ENCODE assay signal across 14 mouse cellular contexts in genomic region chr4:124134341-124135164, GRCm38 (mm10).
DNase-seq lines count a peak whose midpoint lies in the region; ATAC-seq and TF ChIP-seq lines count a peak whose summit lies in the region.
"Had no signal": no experiment of that assay in that cellular context is flagged by ENCODE, and none has a peak within 500 bp of the region (broad histone marks: within the 10 kb centered on the region; RNA-seq: fewer than 3 reads in every experiment).

No protein-coding gene starts in this region.

- no peaks in the 10 kb centered on the region for H3K27me3 ChIP-seq in intestine, embryonic 14.5 days (replicated peaks; ENCODE audit: control insufficient read depth, insufficient read depth, low read length)
- no peaks in the 10 kb centered on the region for H3K27me3 ChIP-seq in intestine, postnatal 0 days (replicated peaks; ENCODE audit: control insufficient read depth, insufficient read depth, low read length)
- peaks cover 6% of the 10 kb centered on the region for H3K27me3 ChIP-seq in neural tube, embryonic 15.5 days (replicated peaks)
- H3K27me3 ChIP-seq: liver, embryonic 13.5 days had no signal

- H3K9me3 ChIP-seq in intestine, embryonic 14.5 days (ENCODE audit: control insufficient read depth, low read length): no peaks in the 10 kb centered on the region
- no peaks in the 10 kb centered on the region for H3K9me3 ChIP-seq in intestine, postnatal 0 days (ENCODE audit: control insufficient read depth)
- no peaks in the 10 kb centered on the region for H3K9me3 ChIP-seq in neural tube, embryonic 15.5 days (replicated peaks)
- H3K9me3 ChIP-seq: heart, embryonic 15.5 days; liver, embryonic 13.5 days; midbrain, embryonic 12.5 days had no signal

- peak overlapping the region; percentile 67 for H3K27ac ChIP-seq in intestine, embryonic 14.5 days (ENCODE audit: low read depth)
- H3K27ac ChIP-seq in intestine, postnatal 0 days (ENCODE audit: low read depth, low read length): no peak overlapping the region
- H3K27ac ChIP-seq in neural tube, embryonic 15.5 days (replicated peaks): no peak overlapping the region
- H3K27ac ChIP-seq: heart, embryonic 15.5 days; hindbrain, embryonic 14.5 days; left cerebral cortex, adult 2 months; liver, embryonic 13.5 days; midbrain, embryonic 12.5 days had no signal

- H3K4me3 ChIP-seq in intestine, embryonic 14.5 days (ENCODE audit: low read depth, low read length): no peak overlapping the region
- no peak overlapping the region for H3K4me3 ChIP-seq in intestine, postnatal 0 days (ENCODE audit: low read depth, low read length)
- H3K4me3 ChIP-seq in neural tube, embryonic 15.5 days (replicated peaks): no peak overlapping the region
- H3K4me3 ChIP-seq: heart, embryonic 15.5 days; left cerebral cortex, adult 2 months; liver, embryonic 13.5 days; midbrain, embryonic 12.5 days had no signal

- peak; percentile 71 for DNase-seq in intestine, embryonic 14.5 days (ENCODE audit: low spot score)
- DNase-seq in embryo, embryonic 10 days (ENCODE audit: low spot score): peak; percentile 39
- DNase-seq in forelimb bud, embryonic 11.5 days (ENCODE audit: low read depth, low spot score): peak; percentile 84
- DNase-seq in thymus, postnatal 14 days: no peak
- DNase-seq in natural killer cell, adult 2 months (ENCODE audit: low spot score in 2 of 2): no peak
- no peak for DNase-seq in cerebellum, adult 9-11 months
- DNase-seq: B cell, adult 2 months; liver, embryonic 13.5 days had no signal

- no peak for TF ChIP-seq CTCF in intestine, postnatal 0 days (IDR thresholded peaks at IDR 0.05; ENCODE audit: low read depth)

- no peaks in the 10 kb centered on the region for H3K36me3 ChIP-seq in intestine, embryonic 14.5 days (ENCODE audit: control insufficient read depth, insufficient read depth, low read length)
- no peaks in the 10 kb centered on the region for H3K36me3 ChIP-seq in intestine, postnatal 0 days (ENCODE audit: control insufficient read depth, insufficient read depth)
- no peaks in the 10 kb centered on the region for H3K36me3 ChIP-seq in neural tube, embryonic 15.5 days
- H3K36me3 ChIP-seq: heart, embryonic 15.5 days; liver, embryonic 13.5 days; midbrain, embryonic 12.5 days had no signal

- peak overlapping the region; percentile 14; the same call in 1 of the 2 replicates for H3K4me2 ChIP-seq in intestine, embryonic 14.5 days (ENCODE audit: low read length)
- no peak overlapping the region for H3K4me2 ChIP-seq in intestine, postnatal 0 days (replicated peaks; ENCODE audit: low read depth)
- H3K4me2 ChIP-seq in neural tube, embryonic 15.5 days: no peak overlapping the region
- H3K4me2 ChIP-seq: heart, embryonic 15.5 days; hindbrain, embryonic 14.5 days; liver, embryonic 13.5 days; midbrain, embryonic 12.5 days had no signal

- H3K9ac ChIP-seq in intestine, embryonic 14.5 days (ENCODE audit: low read length): no peak overlapping the region
- no peak overlapping the region for H3K9ac ChIP-seq in intestine, postnatal 0 days (ENCODE audit: low read depth, low read length)
- H3K9ac ChIP-seq in neural tube, embryonic 15.5 days (replicated peaks): no peak overlapping the region
- H3K9ac ChIP-seq: heart, embryonic 15.5 days; hindbrain, embryonic 14.5 days; liver, embryonic 13.5 days; midbrain, embryonic 12.5 days had no signal

- 5% methylated on average over 6 of the region's 6 CpGs for WGBS in intestine, embryonic 14.5 days
- 11% methylated on average over 6 of the region's 6 CpGs for WGBS in intestine, postnatal 0 days
- 27% methylated on average over 6 of the region's 6 CpGs for WGBS in neural tube, embryonic 15.5 days

- peaks cover 11% of the 10 kb centered on the region; the same call in 1 of the 2 replicates for H3K4me1 ChIP-seq in intestine, embryonic 14.5 days (replicated peaks; ENCODE audit: control insufficient read depth, insufficient read depth, low read length)
- H3K4me1 ChIP-seq in intestine, postnatal 0 days (replicated peaks; ENCODE audit: control insufficient read depth, insufficient read depth, low read length): no peaks in the 10 kb centered on the region
- H3K4me1 ChIP-seq in neural tube, embryonic 15.5 days: peaks cover 7% of the 10 kb centered on the region
- H3K4me1 ChIP-seq: liver, embryonic 13.5 days; midbrain, embryonic 12.5 days had no signal

- peak; percentile 86 for ATAC-seq in intestine, embryonic 14.5 days (replicated peaks; ENCODE audit: low FRiP score, low TSS enrichment, low read depth)
- ATAC-seq in intestine, postnatal 0 days: no peak
- peak; percentile 8; the same call in 1 of the 2 replicates for ATAC-seq in neural tube, embryonic 15.5 days (ENCODE audit: low FRiP score)

Comparison
In these comparisons a context has a peak if more than half of its experiments do, and no peak if none do; other contexts are left out.
1. DNase-seq: peak in intestine, embryonic 14.5 days (single experiment), embryo, embryonic 10 days (single experiment) and forelimb bud, embryonic 11.5 days (single experiment); none in thymus, postnatal 14 days (single experiment), natural killer cell, adult 2 months (0 of 2) and cerebellum, adult 9-11 months (single experiment).